Mouse (Mus musculus) T-helper 1 cell (primary cell): ENCODE results near the gene Ikzf1.

Experiments used
- in situ Hi-C: fragments of 300-600 bp; cut with MboI, MseI; formaldehyde crosslinking; loops from one replicate; pipeline ENCODE4 v1.15.1; 2025; ENCODE audit warnings: high pct_unique_total_duplicates

Ikzf1 gene

DNA sequence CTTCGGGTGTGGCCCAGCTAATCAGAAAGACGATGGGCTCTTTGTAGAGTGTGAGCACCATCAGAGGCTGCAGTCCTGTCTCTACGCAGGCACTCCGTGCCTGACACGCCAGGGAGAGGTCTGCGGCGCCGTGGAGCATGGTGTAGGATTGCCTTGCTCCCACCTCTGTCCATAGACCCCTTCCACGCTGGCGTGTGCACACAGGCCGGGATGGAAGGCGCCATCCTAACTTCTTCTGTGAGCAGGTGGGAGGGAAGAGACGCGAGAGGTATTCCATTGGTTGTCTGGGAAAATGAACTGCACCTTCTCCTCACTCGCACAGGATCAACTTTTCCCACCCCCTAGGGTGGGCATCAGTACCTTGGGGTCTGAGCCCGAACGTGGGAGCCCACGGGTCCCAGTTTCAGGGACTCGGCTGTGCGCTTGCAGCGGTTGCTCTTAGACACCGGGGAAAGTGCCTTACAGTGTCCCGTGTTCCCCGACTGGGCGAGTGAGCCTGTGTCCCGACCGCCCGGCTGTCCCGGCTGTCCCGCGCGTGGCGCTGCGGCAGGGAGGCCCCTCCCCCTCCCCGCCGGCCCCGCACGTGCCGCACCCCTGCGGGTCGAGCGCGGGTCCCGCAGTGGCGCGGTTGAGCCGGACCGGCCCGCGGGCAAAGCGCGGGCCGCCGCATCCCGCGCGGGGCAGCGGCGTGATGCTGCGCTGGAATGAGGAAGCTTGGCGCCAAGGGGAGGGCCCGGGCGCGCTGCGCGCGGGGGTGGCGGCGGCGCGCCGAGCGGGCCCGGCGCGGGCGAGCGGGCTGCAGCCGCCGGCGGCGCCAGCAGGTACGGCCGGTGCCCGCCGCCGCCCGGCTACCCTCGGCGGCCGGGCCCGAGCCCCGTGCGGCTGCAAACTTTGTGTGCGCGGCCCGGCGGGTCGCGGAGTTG, at the start of gene Ikzf1:
TSS of gene Ikzf1 (plus strand) at position 74 of the 923 bp plus-strand sequence.
- in situ Hi-C loops: loop anchor here (5.0 kb wide), 2 partner anchors 128 to 183 kb away; no protein-coding TSS in a partner anchor

DNA sequence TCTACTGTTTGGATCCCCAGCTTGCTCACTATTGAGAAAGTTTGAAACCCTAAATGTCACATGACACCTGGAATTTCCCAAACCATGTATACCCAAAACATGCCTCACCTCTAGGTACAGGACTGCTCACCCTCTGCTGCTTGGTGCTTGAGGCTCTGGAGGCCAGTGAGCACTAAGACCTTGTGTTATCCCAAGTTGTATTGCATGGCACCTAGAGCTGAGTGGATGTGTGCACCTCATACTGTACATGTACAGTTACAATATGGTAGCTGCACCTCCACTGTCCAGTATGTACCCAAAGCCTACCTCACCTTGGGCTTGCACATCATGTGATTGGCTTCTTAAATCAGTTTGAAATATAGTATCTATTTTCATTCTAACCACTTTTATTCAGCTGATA, 40.5 kb upstream of the Ikzf1 start:
- in situ Hi-C loops: loop anchor here (25.0 kb wide), 1 partner anchor 318 kb away; no protein-coding TSS in a partner anchor

DNA sequence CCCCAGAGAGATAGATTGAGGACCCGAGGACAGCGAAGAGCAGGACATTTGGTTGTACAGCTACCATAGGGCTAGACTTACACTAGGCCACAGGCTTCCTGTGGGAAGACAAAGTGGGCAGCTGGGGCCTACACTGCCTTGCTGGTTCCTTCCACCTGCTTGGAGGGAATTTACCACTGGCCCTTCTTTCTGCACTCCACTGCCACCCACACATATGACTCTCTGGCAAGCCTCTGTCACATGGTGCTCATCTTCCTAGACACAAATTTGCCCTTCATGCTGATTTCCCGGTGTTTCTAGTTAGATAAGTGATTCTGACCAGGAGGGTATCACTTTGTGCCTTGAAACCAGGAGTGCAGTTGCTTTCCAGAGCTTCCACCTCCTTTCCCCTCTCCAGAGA, 28.4 kb upstream of the Ikzf1 start:
- in situ Hi-C loops: loop anchor here (5.0 kb wide), 1 partner anchor 94 kb away; no protein-coding TSS in a partner anchor

DNA sequence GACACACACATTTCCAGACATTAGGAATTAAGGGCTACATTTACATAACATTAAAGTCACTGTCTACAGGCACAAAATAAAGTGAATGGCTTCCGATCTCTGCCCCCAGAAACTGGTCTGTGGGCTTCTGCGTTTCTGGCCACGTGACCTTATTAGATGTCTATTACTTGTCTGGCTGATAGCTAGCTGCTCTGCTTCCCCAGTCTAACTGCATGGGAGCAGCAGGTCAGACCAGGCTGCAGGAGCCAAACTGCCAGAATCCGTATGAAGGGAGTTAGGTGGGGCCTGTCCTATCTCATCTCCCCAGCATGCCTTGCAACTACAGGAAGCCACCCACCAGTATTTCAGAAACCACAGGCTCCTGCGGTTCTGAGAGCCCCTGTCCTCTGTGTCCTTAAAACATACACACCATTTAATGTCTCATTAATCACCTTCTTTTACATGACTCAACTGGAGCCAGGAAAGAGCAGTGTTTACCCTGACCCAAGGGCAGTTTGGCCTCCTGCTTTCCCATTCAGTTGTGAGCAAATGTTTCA, 27.7 kb upstream of the Ikzf1 start:
- in situ Hi-C loops: loop anchor here (5.0 kb wide), 1 partner anchor 95 kb away; no protein-coding TSS in a partner anchor

DNA sequence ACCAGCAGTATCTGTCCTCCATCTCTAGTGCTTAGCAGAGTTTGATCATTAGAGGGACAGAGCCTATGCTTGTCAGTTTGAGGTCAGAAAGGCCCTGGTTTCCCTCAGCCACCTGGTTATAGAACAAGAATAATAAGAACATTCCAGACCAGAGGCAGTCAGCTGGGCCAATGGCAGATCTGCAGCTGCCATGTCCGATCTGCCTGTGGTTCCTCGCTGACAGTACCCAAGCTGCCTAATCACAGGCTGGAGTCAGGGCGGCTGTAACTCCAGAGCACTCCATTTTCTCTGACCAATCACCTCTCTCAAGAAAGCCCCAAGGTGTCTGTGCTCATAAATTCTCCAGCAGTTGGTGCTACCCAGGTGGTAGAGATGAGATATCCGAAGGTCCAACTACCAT, 27.2 kb upstream of the Ikzf1 start:
- in situ Hi-C loops: loop anchor here (5.0 kb wide), 1 partner anchor 95 kb away; no protein-coding TSS in a partner anchor

DNA sequence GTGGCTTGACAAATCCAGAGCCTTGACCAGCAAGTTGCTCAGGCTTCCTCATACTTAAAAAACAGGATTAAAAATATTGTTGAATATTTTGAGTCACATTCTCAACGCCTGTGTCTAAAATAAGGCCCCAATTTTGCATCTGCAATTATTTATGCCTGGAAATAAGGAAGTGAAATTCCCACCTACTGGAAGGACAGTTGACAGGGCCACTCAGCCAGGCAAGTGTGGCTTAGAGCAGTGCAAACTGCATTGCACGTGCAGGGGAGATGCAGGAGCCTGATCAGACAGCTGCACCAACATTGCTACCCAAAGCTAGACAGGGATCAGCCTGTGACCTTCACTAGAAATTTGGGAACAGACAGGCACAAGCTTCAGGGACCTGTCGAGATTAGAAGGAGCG, 26.0 kb upstream of the Ikzf1 start:
- in situ Hi-C loops: loop anchor here (5.0 kb wide), 1 partner anchor 97 kb away; no protein-coding TSS in a partner anchor

DNA sequence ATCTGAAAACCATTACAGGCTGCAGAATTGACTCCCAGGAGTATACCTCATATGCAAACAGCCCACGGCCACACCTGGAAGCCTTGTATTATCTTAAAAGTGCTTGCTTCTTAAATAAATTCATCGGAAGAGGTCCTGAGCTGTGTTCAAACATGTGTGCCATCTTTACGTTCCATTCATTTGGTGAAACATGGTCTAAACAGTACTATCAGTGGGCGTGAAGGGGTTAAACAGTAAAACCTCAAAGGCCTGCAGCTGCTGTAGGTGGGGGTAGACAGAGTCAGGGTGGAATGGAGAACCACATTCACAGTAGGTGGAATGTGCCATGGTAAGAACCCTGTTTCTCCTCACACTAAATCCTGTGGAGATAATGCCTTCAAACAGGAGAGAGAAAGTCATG, 24.2 kb upstream of the Ikzf1 start:
- in situ Hi-C loops: no loop called here

DNA sequence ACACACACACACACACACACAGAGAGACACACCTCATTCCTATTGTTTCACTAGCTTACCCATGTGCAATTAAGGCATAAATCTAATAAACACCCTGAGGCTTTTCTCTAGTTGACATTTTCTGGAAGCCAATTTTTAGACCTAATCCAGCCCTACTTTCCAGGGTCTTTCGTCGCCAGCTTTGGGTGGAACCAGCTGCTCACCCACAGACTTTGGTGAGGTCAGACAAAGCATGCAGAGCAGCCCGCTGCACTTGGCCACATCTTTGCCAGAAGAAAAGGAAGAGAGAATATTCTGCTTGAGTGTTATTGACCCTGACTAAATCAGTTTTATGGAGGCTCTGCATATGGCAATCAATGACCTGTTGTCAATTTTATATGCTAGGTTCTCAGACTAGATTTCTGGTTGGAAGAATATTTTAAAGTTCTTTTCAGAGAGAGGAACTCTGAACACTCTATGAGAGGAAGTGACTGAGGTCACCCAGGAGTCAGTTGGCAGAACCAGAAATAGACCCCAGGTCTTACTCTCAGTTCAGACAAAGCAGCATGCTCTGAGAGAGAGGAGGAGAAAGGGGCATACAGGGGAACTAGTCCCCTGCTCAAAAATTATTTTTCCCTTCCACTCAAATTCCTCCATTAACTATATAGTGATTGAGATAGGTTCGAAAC, 17.4 kb upstream of the Ikzf1 start:
- in situ Hi-C loops: no loop called here

DNA sequence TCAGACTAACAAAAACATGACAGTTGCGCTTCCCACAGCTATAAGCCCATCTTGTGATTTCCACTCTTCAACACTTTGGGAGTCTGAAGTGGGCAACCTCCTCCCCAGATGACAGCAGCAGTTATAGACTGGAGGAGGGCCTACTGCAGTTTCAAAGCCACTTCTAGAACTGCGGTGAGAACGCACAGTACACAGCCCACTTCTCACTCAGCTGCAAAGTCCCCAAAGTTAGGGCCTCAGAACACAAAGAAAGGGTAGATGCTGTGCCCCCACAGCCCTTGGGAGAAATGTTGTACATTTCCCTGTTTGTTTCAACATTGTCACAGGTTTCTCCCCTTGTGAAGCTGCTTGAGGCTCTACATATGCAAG, 16.9 kb upstream of the Ikzf1 start:
- in situ Hi-C loops: no loop called here

DNA sequence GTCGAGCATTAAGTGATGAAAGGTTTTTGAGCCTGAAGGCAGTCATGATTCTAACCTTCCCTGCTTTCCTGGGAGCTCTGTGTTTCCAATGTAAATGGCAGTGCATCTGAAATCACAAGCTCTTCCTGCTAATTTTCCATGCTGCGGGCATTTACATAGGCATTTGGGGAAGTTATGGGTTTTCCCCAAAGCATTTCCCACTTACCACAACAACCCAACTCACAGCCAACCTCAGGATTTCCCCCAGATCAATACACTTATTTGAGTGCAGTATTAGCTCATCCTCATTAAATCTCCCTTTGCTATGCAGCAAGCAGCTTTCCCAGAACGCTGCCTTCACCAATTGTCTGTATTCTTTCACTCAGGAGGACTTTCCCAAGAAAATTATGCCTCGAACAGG, 11.8 kb upstream of the Ikzf1 start:
- in situ Hi-C loops: no loop called here

DNA sequence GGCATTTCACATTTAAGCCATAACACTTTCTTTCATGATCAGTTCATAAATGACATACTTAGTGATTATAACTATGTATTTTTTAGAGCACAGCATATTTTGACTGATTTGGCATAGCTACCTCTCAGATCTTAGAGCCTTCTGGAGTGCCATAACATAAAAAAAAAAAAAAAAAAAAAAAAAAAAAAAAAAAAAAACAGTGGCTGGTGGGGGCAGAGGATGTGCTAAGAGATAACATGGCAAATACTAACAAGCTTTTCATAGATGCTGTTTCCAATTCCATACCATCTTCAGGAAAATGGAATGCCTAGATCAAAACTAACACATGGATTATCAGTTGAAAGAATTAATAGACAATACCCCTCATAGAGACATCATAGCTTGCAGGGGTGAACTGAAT, 9.7 kb upstream of the Ikzf1 start:
- in situ Hi-C loops: no loop called here

DNA sequence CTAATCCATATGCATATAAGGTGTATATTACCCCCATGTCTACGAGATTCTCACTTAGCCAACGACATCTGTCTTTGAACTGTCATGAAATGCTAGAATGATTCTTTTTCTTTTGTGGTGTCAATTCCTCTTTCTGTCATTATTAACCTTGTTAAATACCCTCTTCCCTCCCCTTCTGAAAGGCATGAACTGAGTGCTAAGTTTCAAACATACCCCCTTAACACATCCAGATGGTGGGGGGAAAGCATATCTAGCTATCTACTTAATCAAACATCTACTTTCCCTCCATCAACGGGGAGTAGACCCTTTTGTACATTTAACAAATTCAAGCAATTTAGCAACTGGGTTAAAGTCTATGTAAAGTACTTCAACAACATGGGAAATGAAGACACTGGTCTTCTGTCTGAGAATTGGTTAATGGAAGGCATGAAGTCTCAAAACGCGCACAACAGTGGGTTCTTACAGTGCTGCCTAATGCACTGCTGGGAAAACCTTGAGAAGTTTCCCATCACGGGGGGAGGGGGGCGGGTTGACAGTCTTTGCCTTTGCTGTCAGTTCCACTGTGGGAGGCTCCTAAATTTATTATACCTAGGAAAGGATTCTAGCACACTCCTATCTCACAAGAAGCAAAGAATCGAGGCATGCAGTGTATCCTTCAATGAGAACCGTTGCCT, 8.6 kb upstream of the Ikzf1 start:
- in situ Hi-C loops: no loop called here

DNA sequence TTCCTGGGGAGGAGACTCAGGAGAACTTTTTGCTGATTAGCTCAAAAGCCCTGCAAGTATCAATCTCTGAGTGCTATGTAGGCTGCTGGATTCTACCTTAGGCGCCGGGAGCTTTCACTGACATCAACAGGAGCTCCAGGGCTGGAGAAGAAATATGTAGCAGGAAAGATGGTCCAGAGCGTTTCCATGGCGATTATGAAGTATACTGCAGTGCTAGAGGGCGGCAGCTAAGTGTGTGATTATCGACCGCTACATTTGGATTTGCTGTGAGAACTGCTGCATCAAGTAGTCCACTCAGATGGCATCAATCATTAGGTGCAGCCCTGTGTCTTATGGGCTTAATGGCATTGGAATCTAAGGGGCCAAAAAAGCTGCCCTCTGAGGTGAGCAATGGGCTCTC, 7.6 kb upstream of the Ikzf1 start:
- in situ Hi-C loops: no loop called here

DNA sequence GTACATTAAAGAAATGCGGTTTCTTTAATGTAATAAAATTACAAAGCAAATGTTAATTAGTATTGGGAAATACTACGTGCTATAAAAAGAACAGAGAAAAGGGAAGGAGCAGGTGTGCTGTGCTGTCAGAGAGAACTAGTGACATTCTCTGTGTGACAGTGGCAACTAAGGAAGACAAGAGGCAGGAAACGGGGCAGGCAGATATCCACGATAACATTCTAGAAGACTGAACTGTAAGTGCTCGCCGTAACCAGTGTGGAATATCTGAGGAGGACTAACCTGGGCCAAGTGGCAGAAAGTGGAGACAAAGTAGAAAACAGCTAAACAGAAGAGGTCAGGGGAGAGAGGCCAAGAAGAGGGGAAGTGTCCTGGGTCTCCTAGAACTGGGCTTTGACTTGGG, 5.8 kb upstream of the Ikzf1 start:
- in situ Hi-C loops: no loop called here

DNA sequence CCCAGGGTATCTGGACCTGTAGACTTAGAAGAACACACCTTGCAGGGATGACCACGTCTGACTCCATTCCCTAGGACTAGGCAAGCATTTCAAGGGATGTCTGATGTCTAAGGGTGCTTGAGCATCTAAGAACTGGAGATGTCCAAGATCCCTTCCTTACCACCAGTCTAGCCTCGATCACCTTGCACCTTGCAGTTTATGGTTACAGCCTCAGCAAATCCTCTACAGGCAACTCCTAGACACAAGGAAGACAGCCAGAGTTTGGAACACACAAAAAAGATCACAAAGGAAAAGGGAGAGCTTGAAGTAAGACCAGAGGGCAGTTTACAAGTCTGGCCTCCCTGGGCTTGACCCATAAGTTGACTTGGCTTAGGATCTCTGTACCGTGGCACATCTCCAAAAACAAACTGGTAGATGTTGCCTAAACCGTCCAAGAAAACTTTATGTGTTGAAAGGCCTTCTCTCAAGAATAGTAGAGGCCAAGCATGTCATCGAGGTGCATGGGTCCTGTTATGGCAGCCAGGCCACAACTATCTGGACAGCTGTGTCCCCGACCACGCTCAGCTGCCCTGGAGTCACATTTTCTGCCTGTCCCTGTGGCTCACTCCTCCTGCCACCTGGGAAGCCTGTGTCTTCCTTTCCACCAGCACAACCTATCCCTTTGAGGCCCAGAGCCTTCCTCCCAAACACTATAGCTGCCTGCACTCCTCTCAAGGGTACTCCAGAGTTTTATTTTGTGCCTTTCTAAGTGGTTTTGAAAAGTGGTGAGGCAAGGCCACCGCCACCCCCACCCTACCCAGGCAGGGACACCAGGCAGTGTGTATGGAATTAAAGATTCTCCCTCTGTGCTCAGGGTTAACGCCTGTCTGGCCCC, 510 bp upstream of the Ikzf1 start:
- in situ Hi-C loops: loop anchor here (5.0 kb wide), 2 partner anchors 127 to 182 kb away; no protein-coding TSS in a partner anchor

DNA sequence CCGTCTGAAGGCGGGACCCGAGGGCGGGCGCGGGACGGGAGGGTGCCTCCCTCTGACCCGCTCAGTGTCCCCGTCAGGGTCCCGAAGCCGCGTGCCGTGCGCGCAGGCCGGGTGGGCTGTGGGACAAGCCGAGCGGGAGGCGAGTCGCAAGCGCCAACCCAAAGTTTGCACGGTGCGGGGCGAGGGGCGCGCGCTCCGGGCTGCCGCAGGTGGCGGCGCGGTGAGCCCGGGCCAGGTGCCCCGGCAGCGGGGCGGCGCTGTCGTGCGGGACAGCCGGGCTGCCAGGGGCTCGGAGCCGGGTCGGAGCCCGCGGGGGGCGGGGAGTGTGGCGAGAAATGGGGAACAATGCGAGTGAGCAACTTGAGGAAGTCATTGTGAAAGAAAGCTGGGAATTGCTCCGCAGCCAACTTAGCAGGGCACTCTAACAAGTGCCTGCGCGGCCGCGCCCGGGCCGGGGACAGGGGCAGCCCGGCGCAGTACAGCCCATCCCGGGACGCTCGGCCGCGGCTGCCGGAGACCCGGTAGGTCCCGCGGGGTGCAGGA, 1.1 kb downstream of the Ikzf1 start:
- in situ Hi-C loops: no loop called here

DNA sequence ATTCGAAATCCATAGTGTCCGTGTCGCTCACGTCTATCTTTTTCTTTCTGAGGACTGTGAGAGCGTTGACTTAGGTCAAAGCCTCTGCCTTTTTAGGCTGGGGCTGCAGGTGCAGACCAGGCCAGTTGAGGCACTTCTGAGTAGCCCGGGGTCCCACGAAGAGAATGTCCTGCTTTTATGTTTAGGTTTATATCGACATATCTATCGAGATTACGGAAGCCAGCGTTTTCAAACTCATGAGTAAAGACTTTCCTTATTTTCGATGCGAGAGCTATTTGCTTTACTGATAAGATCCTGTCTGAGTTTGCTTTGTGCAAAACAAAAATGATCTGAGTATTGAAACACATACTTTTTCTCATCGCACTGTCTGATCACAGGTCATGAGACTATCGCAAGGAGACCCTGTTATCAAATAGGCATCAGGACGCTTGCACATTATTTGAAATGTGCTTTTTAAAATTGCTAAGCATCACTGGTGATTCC, 1.8 kb downstream of the Ikzf1 start:
- in situ Hi-C loops: no loop called here

DNA sequence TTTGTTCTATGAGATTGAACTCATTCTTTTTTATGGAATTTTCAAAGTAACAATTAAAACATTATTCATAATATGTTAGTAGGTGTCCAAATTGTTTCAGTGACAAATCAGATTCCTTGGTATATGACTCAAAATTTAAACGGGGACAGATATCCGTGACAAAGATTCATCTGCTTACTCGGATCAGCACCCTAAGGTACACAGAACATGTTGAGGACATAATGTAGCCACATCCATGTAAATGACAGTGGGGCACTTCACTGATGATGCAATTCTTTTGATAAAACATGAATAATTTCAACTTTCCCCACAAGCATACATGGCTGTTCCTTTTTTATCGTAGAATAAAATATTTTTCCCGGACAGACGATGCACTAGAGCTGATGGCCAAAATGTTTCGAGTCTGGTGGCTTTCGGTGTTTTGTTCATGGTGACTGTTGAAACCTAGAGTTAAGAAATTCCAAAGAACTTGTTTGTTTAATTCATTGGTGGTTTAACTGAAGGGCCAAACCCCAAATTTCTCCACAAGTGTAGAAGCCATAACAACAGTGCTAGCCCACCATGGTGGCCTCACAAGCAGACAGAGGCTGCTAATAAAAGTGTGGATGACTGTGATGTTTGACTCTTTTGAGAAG, 2.9 kb downstream of the Ikzf1 start:
- in situ Hi-C loops: no loop called here

DNA sequence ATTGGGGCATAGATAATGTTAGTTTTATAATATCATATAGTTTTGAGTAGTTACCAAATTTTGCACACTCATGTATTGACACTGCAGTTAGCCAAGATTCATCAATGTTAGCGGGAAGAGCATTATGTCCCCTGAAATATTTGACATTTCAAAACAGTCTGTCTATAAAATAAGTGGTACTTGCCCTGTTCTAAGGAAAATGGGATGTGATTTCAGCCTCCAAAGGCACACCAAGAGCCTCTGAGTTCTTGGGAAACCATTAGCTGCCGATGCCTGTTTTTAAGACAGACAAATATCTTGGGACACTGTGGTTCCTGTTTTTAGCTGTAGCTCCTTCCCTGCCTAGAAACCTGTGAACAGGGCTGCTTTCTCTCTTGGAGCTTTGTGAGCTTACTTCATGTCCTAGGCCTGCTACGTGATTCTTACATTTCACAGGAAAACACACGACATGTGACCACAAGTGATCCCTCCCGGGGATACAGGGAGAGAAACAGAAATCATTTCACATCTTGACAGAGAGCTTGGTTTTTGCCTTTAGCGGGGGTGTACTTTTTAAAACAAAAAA, 4.0 kb downstream of the Ikzf1 start:
- in situ Hi-C loops: no loop called here

DNA sequence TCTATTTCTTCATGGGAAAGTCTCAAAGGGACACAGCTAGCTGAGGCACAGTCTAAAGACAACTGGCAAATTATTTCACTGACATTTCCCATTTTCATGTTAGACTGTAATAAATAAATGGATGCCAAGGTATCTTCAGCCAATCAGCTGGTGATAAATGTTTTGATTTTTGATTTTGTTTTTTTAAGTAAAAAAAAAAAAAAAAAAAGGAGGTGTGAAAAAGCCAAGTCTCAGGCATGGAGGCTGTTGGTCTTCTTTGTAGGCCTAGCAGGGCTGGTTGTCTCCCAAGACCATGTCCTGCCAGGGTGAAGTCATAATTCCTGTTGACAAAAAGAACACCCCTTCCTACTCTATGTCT, 4.9 kb downstream of the Ikzf1 start:
- in situ Hi-C loops: no loop called here
